Mouse (Mus musculus) kidney, adult 8-10 months (tissue): ENCODE measurements at regions not wholly inside any gene's neighbourhood (a gene's known extent, or its start where the extent isn't known, plus 50 kb on each side); places are given as distances from the start of the nearest gene placed in this dataset.

Experiments used
- DNase-seq, 2 experiments: peaks; one replicate each; pipeline ENCODE4 v3.0.0; 2022

- no peak for DNase-seq
Observed at GRCm38 (mm10) chr8:17782650-17783049, 1195.4 kb downstream of the Defb40 start.

GRCm38 (mm10) chr8:17781559-17782283, 1196.3 kb downstream of the Defb40 start:
- no peak for DNase-seq

GRCm38 (mm10) chr8:17775411-17775810, 1202.6 kb downstream of the Defb40 start:
- no peak for DNase-seq

- DNase-seq: no peak
Observed at GRCm38 (mm10) chr8:17773311-17773710, 1204.7 kb downstream of the Defb40 start.

GRCm38 (mm10) chr8:17767441-17768007, 1210.5 kb downstream of the Defb40 start:
- DNase-seq: no peak

GRCm38 (mm10) chr8:17724672-17725071, 1253.4 kb downstream of the Defb40 start:
- DNase-seq: no peak

GRCm38 (mm10) chr8:17709162-17709561, 1268.9 kb downstream of the Defb40 start:
- DNase-seq: no peak

GRCm38 (mm10) chr8:17708409-17708808, 1269.6 kb downstream of the Defb40 start:
- no peak for DNase-seq

GRCm38 (mm10) chr8:17704289-17704688, 1273.8 kb downstream of the Defb40 start:
- DNase-seq: no peak

GRCm38 (mm10) chr8:17700362-17700761, 1277.7 kb downstream of the Defb40 start:
- DNase-seq: no peak

GRCm38 (mm10) chr8:17690074-17690848, 1287.8 kb downstream of the Defb40 start:
- no peak for DNase-seq

- no peak for DNase-seq
Observed at GRCm38 (mm10) chr8:17689641-17690040, 1288.4 kb downstream of the Defb40 start.

- DNase-seq: no peak
Observed at GRCm38 (mm10) chr8:17687084-17687483, 1291.0 kb downstream of the Defb40 start.

GRCm38 (mm10) chr8:17664371-17665141, 1313.5 kb downstream of the Defb40 start:
- DNase-seq: no peak

GRCm38 (mm10) chr8:17659753-17660361, 1318.2 kb downstream of the Defb40 start:
- DNase-seq: no peak

- DNase-seq: peak; percentile 19 to 38
Observed at GRCm38 (mm10) chr8:17653786-17654185, 1324.3 kb downstream of the Defb40 start.

- no peak for DNase-seq
Observed at GRCm38 (mm10) chr8:17647559-17647958, 1330.5 kb downstream of the Defb40 start.

- DNase-seq: no peak
Observed at GRCm38 (mm10) chr8:17621109-17621508, 1356.9 kb downstream of the Defb40 start.

GRCm38 (mm10) chr8:17618846-17619245, 1359.2 kb downstream of the Defb40 start:
- no peak for DNase-seq

- DNase-seq: no peak
Observed at GRCm38 (mm10) chr8:17618147-17618546, 1359.9 kb downstream of the Defb40 start.

GRCm38 (mm10) chr8:17602861-17603260, 1375.2 kb downstream of the Defb40 start:
- DNase-seq: no peak

- no peak for DNase-seq
Observed at GRCm38 (mm10) chr8:17598736-17599135, 1379.3 kb downstream of the Defb40 start.

- DNase-seq: no peak
Observed at GRCm38 (mm10) chr8:17596559-17596958, 1381.5 kb downstream of the Defb40 start.
